Mouse (Mus musculus) thymus, adult 2 months (tissue): Measurements from ENCODE around the gene Inka2.

Experiments
- CTCF ChIP-seq: fragments of 200-500 bp; IDR thresholded peaks from 2 replicates; pipeline ENCODE4 v1.5.1; 2012; ENCODE audit warnings: mild to moderate bottlenecking, control low read depth, low read length, moderate library complexity, borderline replicate concordance; ENCODE audit not compliant: control insufficient read depth, poor library complexity, insufficient read depth; ENCODE audit errors: extremely low read depth
- POLR2A ChIP-seq: fragments of 200-500 bp; IDR thresholded peaks from 2 replicates; pipeline ENCODE4 v1.6.1; 2012; ENCODE audit warnings: mild to moderate bottlenecking, low read length, control low read depth, moderate library complexity; ENCODE audit not compliant: control insufficient read depth, poor library complexity, insufficient read depth; ENCODE audit errors: extremely low read depth

DNA sequence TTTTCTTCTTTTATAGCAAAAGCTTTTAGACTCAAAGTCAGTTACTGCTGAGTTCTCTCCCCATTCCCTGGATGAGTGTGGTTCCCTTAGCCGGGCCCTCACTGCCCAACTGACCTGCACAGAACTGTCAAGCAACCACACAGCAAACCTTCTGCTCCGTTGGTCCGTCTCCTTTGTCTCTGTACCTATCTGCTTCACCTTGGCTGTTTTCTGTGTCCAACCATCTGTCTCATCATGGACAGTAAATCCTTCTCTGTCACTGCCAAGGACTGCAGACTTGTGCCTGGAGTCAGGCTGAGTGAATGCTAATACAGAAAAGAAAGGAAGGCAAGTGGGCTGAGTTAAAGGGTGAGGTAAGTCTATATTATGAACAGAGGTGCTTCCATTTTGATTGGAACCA, 34.6 kb upstream of the Inka2 start:
- TF ChIP-seq POLR2A (no peak), CTCF (no peak)
